Mouse (Mus musculus): ENCODE results near the gene Adamts9. TPM values are rescaled to one million over a fixed set of nuclear protein-coding genes. Genes with fewer than 3 reads are reported as not detected.

Adamts9 gene
- total and polyA plus RNA-seq, 3 experiments, result not detected

GRCm38 (mm10) chr6:92826561-92826960 is 116.7 kb downstream of the Adamts9 start:
- dilution Hi-C loops (cut with MboI; ENCODE audit: extremely low pct_ligation_motif_present, extremely low pct_unique_long_range_greater_than_20kb, low sequenced_read_pairs), result no loop called here
- no peaks in the 10 kb centered on the region for H3K27me3 ChIP-seq (replicated peaks)
- no peak overlapping the region for H3K27ac ChIP-seq (ENCODE audit: insufficient read depth, low read depth)

GRCm38 (mm10) chr6:92823991-92824390 is 119.3 kb downstream of the Adamts9 start:
- in situ Hi-C loops (cut with MboI; ENCODE audit: low pct_ligation_motif_present, low pct_unique_long_range_greater_than_20kb, low sequenced_read_pairs) (no loop called here), dilution Hi-C loops (cut with MboI; ENCODE audit: extremely low pct_ligation_motif_present, extremely low pct_unique_long_range_greater_than_20kb, low sequenced_read_pairs) (no loop called here)
- DNase-seq (ENCODE audit: extremely low read depth), result no peak
- H3K4me1 ChIP-seq (ENCODE audit: control insufficient read depth in 1 of 2, insufficient read depth in 2 of 2), result no peaks in the 10 kb centered on the region
- TF ChIP-seq MAZ (IDR thresholded peaks at IDR 0.05; ENCODE audit: low read depth, low read length) (no peak), MYC (IDR thresholded peaks at IDR 0.05; ENCODE audit: low read depth, low read length) (no peak), NELFE (IDR thresholded peaks at IDR 0.05; ENCODE audit: low read depth, low read length) (no peak), ZC3H11A (IDR thresholded peaks at IDR 0.05; ENCODE audit: low read depth, low read length) (no peak), RCOR1 (conservative IDR thresholded peaks at IDR 0.05; ENCODE audit: low read depth, low read length) (no peak), SIN3A (IDR thresholded peaks at IDR 0.05; ENCODE audit: low read length) (no peak), ZNF384 (IDR thresholded peaks at IDR 0.05; ENCODE audit: low read depth, low read length) (no peak), USF2 (conservative IDR thresholded peaks at IDR 0.05; ENCODE audit: low read depth, low read length) (no peak), CHD1 (IDR thresholded peaks at IDR 0.05; ENCODE audit: low read depth, low read length) (no peak), EP300 (IDR thresholded peaks at IDR 0.05; ENCODE audit: low read length) (no peak), IRF4 (IDR thresholded peaks at IDR 0.05; ENCODE audit: low read depth, low read length) (no peak), USF1 (IDR thresholded peaks at IDR 0.05; ENCODE audit: low read depth, low read length) (no peak), GABPA (IDR thresholded peaks at IDR 0.05; ENCODE audit: insufficient replicate concordance, low read depth, low read length) (no peak), BHLHE40 (IDR thresholded peaks at IDR 0.05; ENCODE audit: low read depth, low read length) (no peak)
- H3K27me3 ChIP-seq (replicated peaks), result no peaks in the 10 kb centered on the region
- no peak overlapping the region for H3K9ac ChIP-seq (ENCODE audit: insufficient read depth, low read depth)
- no peak overlapping the region for H3K27ac ChIP-seq (ENCODE audit: insufficient read depth, low read depth)
- no peak overlapping the region for H3K4me3 ChIP-seq (replicated peaks in 1 of 3; ENCODE audit: low read depth in 2 of 3, low read length in 2 of 3, poor library complexity in 1 of 3)
- no peaks in the 10 kb centered on the region for H3K36me3 ChIP-seq (replicated peaks in 1 of 2; ENCODE audit: control insufficient read depth in 1 of 2, insufficient read depth in 1 of 2, low read length in 1 of 2)
- peaks cover 57% of the 10 kb centered on the region for H3K9me3 ChIP-seq (replicated peaks; ENCODE audit: low read length)
- H3K79me2 ChIP-seq (replicated peaks; ENCODE audit: control insufficient read depth, extremely low read depth, insufficient read depth, poor library complexity, severe bottlenecking), result no peaks in the 10 kb centered on the region
- H3K4me2 ChIP-seq (ENCODE audit: insufficient read depth, low read depth, poor library complexity, severe bottlenecking), result no peak overlapping the region

More at GRCm38 (mm10) chr6:92826561-92826960, 116.7 kb downstream of the Adamts9 start:
- no peak for DNase-seq (ENCODE audit: extremely low read depth)
- Histone ChIP-seq H3K9me3 (replicated peaks; ENCODE audit: low read length) (peaks cover 61% of the 10 kb centered on the region), H3K4me2 (ENCODE audit: insufficient read depth, low read depth, poor library complexity, severe bottlenecking) (no peak overlapping the region), H3K79me2 (replicated peaks; ENCODE audit: control insufficient read depth, extremely low read depth, insufficient read depth, poor library complexity, severe bottlenecking) (no peaks in the 10 kb centered on the region), H3K4me1 (ENCODE audit: control insufficient read depth in 1 of 2, insufficient read depth in 2 of 2) (no peaks in the 10 kb centered on the region), H3K4me3 (replicated peaks in 1 of 3; ENCODE audit: low read depth in 2 of 3, low read length in 2 of 3, poor library complexity in 1 of 3) (no peak overlapping the region), H3K9ac (ENCODE audit: insufficient read depth, low read depth) (no peak overlapping the region), H3K36me3 (replicated peaks in 1 of 2; ENCODE audit: control insufficient read depth in 1 of 2, insufficient read depth in 1 of 2, low read length in 1 of 2) (no peaks in the 10 kb centered on the region)
- in situ Hi-C loops (cut with MboI; ENCODE audit: low pct_ligation_motif_present, low pct_unique_long_range_greater_than_20kb, low sequenced_read_pairs), result no loop called here
- no peak for TF ChIP-seq ZC3H11A (IDR thresholded peaks at IDR 0.05; ENCODE audit: low read depth, low read length)
- no peak for TF ChIP-seq TBP (conservative IDR thresholded peaks at IDR 0.05; ENCODE audit: low read depth, low read length)
- no peak for TF ChIP-seq CHD2 (IDR thresholded peaks at IDR 0.05; ENCODE audit: low read length)
- TF ChIP-seq MAX (IDR thresholded peaks at IDR 0.05; ENCODE audit: low read length), result no peak
- TF ChIP-seq EP300 (IDR thresholded peaks at IDR 0.05; ENCODE audit: low read length), result no peak
- TF ChIP-seq BHLHE40 (IDR thresholded peaks at IDR 0.05; ENCODE audit: low read depth, low read length), result no peak
- no peak for TF ChIP-seq USF2 (conservative IDR thresholded peaks at IDR 0.05; ENCODE audit: low read depth, low read length)
- TF ChIP-seq ZKSCAN1 (IDR thresholded peaks at IDR 0.05; ENCODE audit: borderline replicate concordance, low read depth, low read length), result no peak
- no peak for TF ChIP-seq UBTF (IDR thresholded peaks at IDR 0.05; ENCODE audit: low read depth, low read length)
- no peak for TF ChIP-seq ELF1 (IDR thresholded peaks at IDR 0.05; ENCODE audit: low read depth, low read length)
- TF ChIP-seq KAT2A (IDR thresholded peaks at IDR 0.05; ENCODE audit: insufficient replicate concordance, low read length), result no peak
